Mouse (Mus musculus) heart, postnatal 0 days (tissue): ENCODE measurements around the gene Atp5g1. TPM values are rescaled to one million over a fixed set of nuclear protein-coding genes. Genes with fewer than 3 reads are reported as not detected.
A peak's percentile ranks its signal among the peaks of the same experiment; 100 is the strongest.
"Not testable (repeated sequence)": the region's sequence is repeated elsewhere in the genome, so short reads cannot be mapped to it uniquely, and the experiment has no call there.

Experiments used
- ATAC-seq: fragments of 200-750 bp; cut with Nextera tagmentation; 2 replicates; pipeline ENCODE4 v1.8.0; 2017; ENCODE audit warnings: low read depth, moderate number of reproducible peaks, moderate library complexity; ENCODE audit not compliant: insufficient read depth
- DNase-seq: peaks from one replicate; pipeline ENCODE4 v3.0.0-alpha.2; 2016; ENCODE audit warnings: low spot score
- H3K27ac ChIP-seq: fragments of 300-500 bp; sonication (generic); 2 replicates; pipeline ENCODE4 v1.5.1; 2014; ENCODE audit warnings: low read depth, mild to moderate bottlenecking
- H3K27me3 ChIP-seq: fragments of 300-500 bp; sonication (generic); 2 replicates; pipeline ENCODE4 v1.6.1; 2014; ENCODE audit warnings: low read length, mixed read lengths; ENCODE audit not compliant: control insufficient read depth, insufficient read depth
- H3K36me3 ChIP-seq: fragments of 300-500 bp; sonication (generic); replicated peaks from 2 replicates; pipeline ENCODE4 v1.6.1; 2014; ENCODE audit warnings: low read length, mixed read lengths; ENCODE audit not compliant: control insufficient read depth, insufficient read depth
- H3K4me1 ChIP-seq: fragments of 300-500 bp; sonication (generic); 2 replicates; pipeline ENCODE4 v1.6.1; 2014; ENCODE audit warnings: antibody characterized with exemption; ENCODE audit not compliant: control insufficient read depth, insufficient read depth
- H3K4me2 ChIP-seq: fragments of 300-500 bp; sonication (generic); 2 replicates; pipeline ENCODE4 v1.6.1; 2014; ENCODE audit warnings: low read depth, mild to moderate bottlenecking, low read length, moderate library complexity
- H3K4me3 ChIP-seq: fragments of 300-500 bp; sonication (generic); 2 replicates; pipeline ENCODE4 v1.5.1; 2014; ENCODE audit warnings: low read depth, low read length
- H3K9ac ChIP-seq: fragments of 300-500 bp; sonication (generic); replicated peaks from 2 replicates; pipeline ENCODE4 v1.6.1; 2014; ENCODE audit warnings: low read depth, low read length, mixed read lengths
- H3K9me3 ChIP-seq: fragments of 300-500 bp; sonication (generic); replicated peaks from 2 replicates; pipeline ENCODE4 v1.6.1; 2016; ENCODE audit warnings: low read length; ENCODE audit not compliant: control insufficient read depth
- CTCF ChIP-seq: IDR thresholded peaks from 2 replicates; pipeline ENCODE4 v1.5.1; 2016; ENCODE audit warnings: antibody characterized with exemption, control low read depth, low read depth
- EP300 ChIP-seq: IDR thresholded peaks from 2 replicates; pipeline ENCODE4 v1.6.1; 2016; ENCODE audit warnings: antibody characterized with exemption, low read depth
- WGBS: fragments of 180-500 bp; shearing (Covaris S2); extraction: QIAGEN DNeasy Blood & Tissue Kit; methylation state at CpG from one replicate; pipeline ENCODE4 v1.1.7; 2014; 5-methylcytosine and 5-hydroxymethylcytosine counted together
- polyA plus RNA-seq: library from polyadenylated mRNA; unstranded; fragments of >200 nt; fragmentation: Nextera tagmentation; extraction: Ambion mirVana; gene quantifications from 2 replicates; pipeline ENCODE4 v1.2.1, GENCODE M21; 2015
- total RNA-seq: library from RNA; depleted of rRNA; stranded (reverse); fragments of >200 nt; gene quantifications from 2 replicates; pipeline ENCODE4 v1.2.3, GENCODE M21; 2014; ENCODE audit warnings: low replicate concordance; rRNA removed

Atp5g1 gene
- total RNA-seq, result 4,197 and 4,922 TPM in 2 replicates
- polyA plus RNA-seq, result 4,840 and 4,941 TPM in 2 replicates

DNA sequence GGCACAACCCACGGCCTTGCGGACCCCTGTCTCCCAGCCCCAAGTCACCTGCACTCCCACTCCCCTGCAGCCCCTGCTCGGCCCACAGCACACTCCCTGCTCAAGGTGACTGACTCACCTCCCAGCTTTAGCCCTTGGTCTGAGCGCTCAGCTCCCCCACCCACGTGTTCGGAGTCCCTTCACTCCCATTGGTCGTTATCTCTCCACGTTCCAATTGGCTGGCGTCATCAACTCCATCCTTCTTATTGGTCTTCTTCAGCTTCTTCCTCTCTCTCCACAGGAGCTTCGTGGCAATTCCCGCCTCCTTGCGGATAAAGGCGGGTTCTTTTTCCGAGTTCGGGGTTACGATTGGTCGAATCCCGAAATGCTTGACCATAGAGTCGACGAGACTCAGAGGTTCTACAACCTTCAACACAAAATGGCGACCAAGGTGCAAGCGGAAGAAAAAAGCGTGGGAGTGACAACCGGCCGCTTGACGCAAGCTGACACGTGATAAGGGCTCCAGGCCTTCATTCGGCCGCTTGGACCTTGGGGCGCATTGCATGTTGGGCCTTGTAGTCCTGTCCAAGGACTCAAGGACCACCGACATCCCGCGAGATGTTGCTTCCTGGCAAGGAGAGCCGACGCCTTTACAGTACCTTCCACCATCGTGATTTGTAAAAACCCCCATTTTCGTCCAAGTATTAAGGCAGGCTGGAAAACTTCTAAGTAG, at the start of gene Atp5g1:
Gene Atp5g1 (minus strand): TSS at position 162 of the 712 bp plus-strand sequence.
- Histone ChIP-seq H3K4me2 (peak within 1 kb of the TSS; percentile 78), H3K4me3 (peak within 1 kb of the TSS; percentile 71), H3K36me3 (peaks cover 14% of the 10 kb centered on the region), H3K9me3 (no peaks in the 10 kb centered on the region), H3K27me3 (no peaks in the 10 kb centered on the region), H3K27ac (peak within 1 kb of the TSS; percentile 95), H3K4me1 (0 out of 2 replicates have a peak, but pooled peaks cover 5% of the 10 kb centered on the region), H3K9ac (peak within 1 kb of the TSS; percentile 89)
- peak; percentile 100 for DNase-seq
- WGBS, result under 1% methylated on average over 37 of the region's 37 CpGs
- peak; percentile 94 for ATAC-seq
- TF ChIP-seq EP300, result peak; percentile 87; the same call in 1 of the 2 replicates
- no peak for TF ChIP-seq CTCF

DNA sequence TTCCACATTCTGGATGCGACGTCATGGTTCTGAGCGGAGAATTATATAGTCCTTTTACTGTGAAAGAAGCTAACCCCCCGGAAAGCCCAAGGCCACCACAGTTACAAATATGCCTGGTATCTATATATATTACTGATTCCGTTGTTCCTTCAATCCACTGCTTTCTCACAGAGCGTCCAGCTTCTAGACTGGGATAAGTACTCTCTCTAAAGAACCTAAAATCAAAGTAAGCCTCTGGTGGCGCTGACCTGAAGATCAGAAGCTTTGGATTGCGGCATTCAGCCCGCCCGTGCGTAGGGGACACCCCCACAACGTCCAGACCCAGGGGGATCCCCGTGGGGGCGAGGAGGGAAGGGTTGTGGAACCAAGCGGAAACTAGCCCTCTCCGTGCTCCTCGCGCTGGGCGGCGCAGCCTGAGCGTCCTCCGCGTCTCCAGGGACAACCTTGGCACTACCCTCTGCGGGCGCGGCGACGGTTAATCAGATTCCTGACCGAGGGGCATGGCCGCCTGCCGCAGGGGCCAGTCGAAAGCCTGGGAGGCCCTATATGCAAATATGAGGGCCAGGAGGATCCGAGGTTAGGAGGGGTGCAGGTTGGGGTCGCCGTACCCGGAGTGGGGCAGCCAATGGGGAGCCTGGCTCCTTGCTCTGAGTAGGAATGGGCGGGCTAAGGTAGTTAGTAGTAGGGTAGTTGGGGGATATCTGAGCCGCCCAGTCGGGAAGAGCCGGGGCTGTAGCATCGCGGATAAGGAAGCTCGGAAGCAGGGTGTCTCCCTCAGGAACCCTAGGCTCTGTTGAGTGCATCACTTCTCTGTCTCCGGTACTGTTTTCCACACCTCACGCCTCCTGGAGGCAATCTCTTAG, 48.8 kb upstream of the Atp5g1 start:
- Histone ChIP-seq H3K27ac (no peak overlapping the region), H3K9ac (0 out of 2 replicates have a peak overlapping the region, but pooled peaks have one; percentile 12), H3K9me3 (no peaks in the 10 kb centered on the region), H3K4me1 (no peaks in the 10 kb centered on the region), H3K4me2 (peak overlapping the region; percentile 67), H3K36me3 (no peaks in the 10 kb centered on the region), H3K27me3 (peaks cover 50% of the 10 kb centered on the region), H3K4me3 (peak overlapping the region; percentile 42)
- TF ChIP-seq CTCF (no peak), EP300 (no peak)
- WGBS, result 1% methylated on average over 45 of the region's 45 CpGs
- DNase-seq, result peak; percentile 25
- peak; percentile 55; the same call in 1 of the 2 replicates for ATAC-seq

DNA sequence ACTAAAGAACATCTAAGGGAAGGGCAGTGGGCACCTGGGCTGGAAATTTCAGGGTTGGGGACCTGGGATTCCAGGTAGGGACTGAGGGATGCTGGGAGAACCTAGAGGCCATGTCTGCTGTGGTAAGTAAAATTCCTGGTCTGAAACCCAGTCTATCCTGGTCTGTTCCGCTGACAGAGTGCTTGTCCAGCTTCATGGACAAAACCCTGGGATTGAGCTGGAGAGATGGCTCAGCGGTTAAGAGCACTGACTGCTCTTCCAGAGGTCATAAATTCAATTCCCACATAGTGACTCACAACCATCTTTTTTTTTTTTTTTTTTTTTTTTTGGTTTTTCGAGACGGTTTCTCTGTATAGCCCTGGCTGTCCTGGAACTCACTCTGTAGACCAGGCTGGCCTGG, 47.3 kb upstream of the Atp5g1 start:
- WGBS, result 69% methylated on average over 4 of the region's 4 CpGs
- H3K9ac ChIP-seq, result not testable (repeated sequence)

DNA sequence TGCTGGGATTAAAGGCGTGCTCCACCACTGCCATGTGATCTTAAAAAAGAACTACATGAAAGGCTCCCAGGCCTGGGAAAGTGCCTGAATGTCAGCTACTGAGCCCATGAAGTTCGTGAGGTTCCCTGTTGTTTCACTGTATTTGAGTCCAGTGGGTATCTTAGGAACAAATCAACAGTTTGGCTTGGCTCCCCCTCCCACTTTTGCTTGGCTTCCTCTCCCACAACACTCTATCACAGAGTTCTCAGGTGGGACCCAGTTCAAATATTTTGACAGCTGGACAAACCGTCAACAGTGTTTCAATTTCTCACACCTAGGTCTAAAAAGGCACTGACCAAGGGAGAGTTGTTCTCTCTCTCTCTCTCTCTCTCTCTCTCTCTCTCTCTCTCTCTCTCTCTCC, 43.9 kb upstream of the Atp5g1 start:
- DNase-seq (no peak), ATAC-seq (no peak)
- Histone ChIP-seq H3K9ac (no peak overlapping the region), H3K4me3 (no peak overlapping the region), H3K27ac (no peak overlapping the region), H3K4me1 (no peaks in the 10 kb centered on the region), H3K4me2 (no peak overlapping the region), H3K27me3 (peaks cover 29% of the 10 kb centered on the region), H3K36me3 (no peaks in the 10 kb centered on the region), H3K9me3 (no peaks in the 10 kb centered on the region)
- WGBS, result 57% methylated on average over 3 of the region's 3 CpGs
- TF ChIP-seq EP300, result no peak
- no peak for TF ChIP-seq CTCF

More for the DNA sequence above, 47.3 kb upstream of the Atp5g1 start:
- ATAC-seq, H3K4me1 ChIP-seq, DNase-seq, H3K9me3 ChIP-seq, H3K27ac ChIP-seq, H3K36me3 ChIP-seq, H3K4me2 ChIP-seq, H3K4me3 ChIP-seq: not testable (repeated sequence)
- peaks cover 50% of the 10 kb centered on the region for H3K27me3 ChIP-seq

DNA sequence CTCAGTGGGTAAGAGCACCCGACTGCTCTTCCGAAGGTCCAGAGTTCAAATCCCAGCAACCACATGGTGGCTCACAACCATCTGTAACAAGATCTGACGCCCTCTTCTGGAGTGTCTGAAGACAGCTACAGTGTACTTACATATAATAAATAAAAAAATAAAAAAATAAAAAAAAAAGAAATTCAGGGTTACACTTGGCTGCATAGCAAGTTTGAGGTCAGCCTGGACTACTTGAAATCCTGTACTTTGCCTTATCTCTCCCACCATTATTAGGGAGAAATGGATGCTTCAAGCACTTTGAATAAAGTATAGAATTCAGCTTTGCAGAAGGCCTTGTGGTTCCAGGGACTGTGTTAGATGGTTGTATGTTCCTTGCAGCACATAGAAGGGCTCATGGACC, 41.5 kb upstream of the Atp5g1 start:
- H3K4me1 ChIP-seq, H3K9ac ChIP-seq, H3K4me3 ChIP-seq, H3K4me2 ChIP-seq, H3K27ac ChIP-seq, H3K36me3 ChIP-seq, DNase-seq, H3K9me3 ChIP-seq, ATAC-seq: not testable (repeated sequence)
- peaks cover 14% of the 10 kb centered on the region for H3K27me3 ChIP-seq
- WGBS, result 90% methylated on average over 3 of the region's 3 CpGs
